Mouse (Mus musculus): Measurements from ENCODE around the gene Vmn1r6. TPM values are rescaled to one million over a fixed set of nuclear protein-coding genes. Genes with fewer than 3 reads are reported as not detected.
"Not testable (repeated sequence)": the region's sequence is repeated elsewhere in the genome, so short reads cannot be mapped to it uniquely, and the experiment has no call there.

Gene Vmn1r6
- total RNA-seq (2021): not detected
- long read RNA-seq, experiment 1: 0 reads
- long read RNA-seq, experiment 2: 0 reads

DNA sequence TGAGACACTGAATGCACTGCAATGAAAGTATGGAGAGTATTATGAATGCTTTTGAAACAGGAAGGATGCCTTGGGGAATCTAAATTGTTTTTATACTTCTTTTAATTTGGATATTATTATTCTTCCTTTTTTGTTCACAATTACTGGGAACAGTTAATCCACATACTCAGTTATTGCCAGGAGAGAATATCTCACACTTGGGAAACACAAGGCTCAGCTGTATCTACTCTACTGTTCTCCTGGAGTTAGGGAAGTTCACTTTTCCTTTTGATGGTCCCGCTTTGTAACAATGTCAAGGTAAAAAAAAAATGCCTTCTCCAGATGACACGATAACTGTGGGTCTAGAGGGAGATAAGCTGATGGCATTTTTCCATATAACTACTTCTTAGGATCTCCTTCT lies at the start of gene Vmn1r6:
Gene Vmn1r6, plus strand, starts transcription at position 301 of the 400 bp plus-strand sequence.
- DNase-seq (ENCODE audit: low spot score in 2 of 2): no peak

DNA sequence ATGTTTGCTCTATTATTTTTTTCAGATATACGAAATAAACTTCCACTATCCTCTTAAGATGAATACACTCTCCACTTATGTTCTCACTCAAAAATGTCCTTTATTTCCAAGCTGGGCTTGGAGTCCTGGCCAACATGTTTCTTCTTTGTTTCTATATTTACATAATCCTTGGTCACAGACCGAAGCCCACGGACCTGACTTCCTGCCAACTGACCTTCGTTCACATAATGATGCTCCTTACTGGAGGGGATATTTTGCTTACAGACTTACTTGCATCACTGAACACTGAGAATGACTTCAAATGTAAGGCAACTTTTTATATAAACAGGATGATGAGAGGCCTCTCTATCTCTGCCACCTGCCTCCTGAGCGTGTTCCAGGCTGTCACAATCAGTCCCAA lies 40.6 kb upstream of the Vmn1r6 start:
- no peak for DNase-seq (ENCODE audit: low spot score in 2 of 2)

DNA sequence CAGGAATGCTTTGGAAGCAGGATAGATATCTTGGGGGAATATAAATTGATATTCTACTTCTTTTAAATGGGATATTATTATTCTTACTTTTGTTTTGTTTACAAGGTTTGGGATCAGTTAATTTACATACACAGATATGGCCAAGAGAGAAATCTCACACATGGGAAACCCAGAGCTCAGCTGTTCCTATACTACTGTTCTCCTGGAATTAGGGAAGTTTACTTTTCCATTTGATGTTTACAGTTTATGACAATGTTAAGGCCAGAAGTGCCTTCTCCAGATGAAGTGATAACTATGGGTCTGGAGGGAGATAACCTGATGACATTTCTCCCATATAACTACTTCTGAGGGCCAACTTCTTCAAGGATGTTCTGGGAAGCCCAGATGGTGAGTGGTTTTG lies 27.1 kb upstream of the Vmn1r6 start, which contains the start of gene Vmn1r5:
Gene Vmn1r5, plus strand, starts transcription at position 301 of the 400 bp plus-strand sequence.
- no peak for DNase-seq (ENCODE audit: low spot score in 2 of 2)

DNA sequence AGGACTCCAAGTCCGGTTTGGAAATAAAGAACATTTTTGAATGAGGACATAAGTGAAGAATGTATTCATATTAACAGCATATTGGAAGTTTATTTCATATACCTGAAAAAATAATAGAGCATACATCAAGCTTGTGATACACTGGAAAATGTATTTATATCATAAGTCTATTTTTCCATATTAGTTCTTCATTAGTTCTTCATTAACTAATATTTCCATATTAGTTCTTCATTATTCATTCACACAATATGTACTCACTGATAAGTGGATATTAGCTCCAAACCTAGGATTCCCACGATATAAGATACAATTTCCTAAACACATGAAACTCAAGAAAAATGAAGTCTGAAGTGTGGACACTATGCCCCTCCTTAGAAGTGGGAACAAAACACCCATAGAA lies 28.2 kb downstream of the Vmn1r6 start, which contains the start of gene Vmn1r7:
Gene Vmn1r7, minus strand, starts transcription at position 101 of the 400 bp plus-strand sequence.
- DNase-seq (ENCODE audit: low spot score in 2 of 2): not testable (repeated sequence)

DNA sequence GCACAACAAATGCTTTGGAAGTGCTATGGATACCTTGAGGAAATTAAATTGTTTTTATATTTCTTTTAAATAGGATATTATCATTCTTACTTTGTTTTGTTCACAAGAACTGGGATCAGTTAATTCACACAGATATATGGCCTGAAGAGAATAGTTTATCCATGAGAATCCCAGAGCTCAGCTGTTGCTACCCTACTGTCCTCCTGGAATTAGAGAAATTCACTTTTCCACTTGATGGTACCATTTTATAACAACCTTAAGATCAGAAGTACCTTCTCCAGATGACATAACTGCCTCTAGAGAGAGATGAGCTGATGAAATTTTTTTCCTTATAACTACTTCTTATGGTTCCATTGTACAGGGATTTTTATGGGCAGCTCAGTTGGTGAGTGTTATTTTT lies 34.9 kb downstream of the Vmn1r6 start, which contains the start of gene Vmn1r8:
Gene Vmn1r8, plus strand, starts transcription at position 301 of the 400 bp plus-strand sequence.
- no peak for DNase-seq (ENCODE audit: low spot score in 2 of 2)

DNA sequence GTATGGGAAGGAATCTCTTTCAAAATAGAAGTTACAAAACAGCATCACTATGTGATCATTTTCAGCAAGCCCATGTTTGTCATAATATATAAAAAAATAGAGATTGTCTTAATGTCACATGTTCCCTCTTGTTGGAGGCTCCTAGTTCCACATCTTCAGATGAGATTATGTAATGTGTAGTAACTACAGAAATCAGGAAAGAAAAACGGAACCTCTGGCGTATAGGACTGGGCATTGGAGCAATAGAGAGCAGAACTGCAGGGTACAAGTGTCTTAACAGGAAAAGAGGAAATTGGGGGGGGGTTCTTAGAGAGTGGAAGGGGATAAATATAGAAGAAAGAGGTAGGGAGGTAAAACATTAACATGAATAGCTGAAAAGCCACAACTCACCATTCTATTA lies 37.6 kb downstream of the Vmn1r6 start:
- DNase-seq (ENCODE audit: low spot score in 2 of 2): no peak

Other genes with a start within 250 kb of the Vmn1r6 start
- 10 to 100 TPM; 44.4 TPM for gene Kbtbd2, start 199.4 kb upstream of the Vmn1r6 start, total RNA-seq (2021)
- gene Fkbp9, start 165.2 kb upstream of the Vmn1r6 start, total RNA-seq (2021): 10 to 100 TPM; 34.7 to 38.7 TPM
- 10 to 100 TPM; 43.0 to 43.5 TPM for gene Nt5c3, start 73.3 kb upstream of the Vmn1r6 start, total RNA-seq (2021)
- gene Vmn1r4, start 73.2 kb upstream of the Vmn1r6 start, total RNA-seq (2021): under 1 TPM; 0.21 to 0.31 TPM
- not detected for gene Vmn1r5, start 27.0 kb upstream of the Vmn1r6 start, total RNA-seq (2021)
- gene Vmn1r7, start 28.1 kb downstream of the Vmn1r6 start, total RNA-seq (2021): not detected
- gene Vmn1r8, start 35.0 kb downstream of the Vmn1r6 start, total RNA-seq (2021): not detected
- not detected for gene Vmn1r9, start 69.5 kb downstream of the Vmn1r6 start, total RNA-seq (2021)
- not detected for gene Vmn1r10, start 112.2 kb downstream of the Vmn1r6 start, total RNA-seq (2021)
- not detected for gene Vmn1r11, start 136.2 kb downstream of the Vmn1r6 start, total RNA-seq (2021)
- not detected for gene Vmn1r12, start 159.7 kb downstream of the Vmn1r6 start, total RNA-seq (2021)
- not detected for gene Vmn1r13, start 206.0 kb downstream of the Vmn1r6 start, total RNA-seq (2021)
- gene Vmn1r14, start 234.4 kb downstream of the Vmn1r6 start, total RNA-seq (2021): not detected